Mouse (Mus musculus) E14TG2a.4 (cell line): ENCODE results near the gene Ankrd9.
A peak's percentile ranks its signal among the peaks of the same experiment; 100 is the strongest.

ENCODE experiments used
- H3K27me3 ChIP-seq: 2 replicates; pipeline ENCODE4 v1.6.1; 2014; ENCODE audit warnings: low read length, control low read depth; ENCODE audit not compliant: insufficient read depth
- H3K36me3 ChIP-seq: 2 replicates; pipeline ENCODE4 v1.6.1; 2014; ENCODE audit warnings: low read length, control low read depth; ENCODE audit not compliant: insufficient read depth
- H3K4me1 ChIP-seq: replicated peaks from 2 replicates; pipeline ENCODE4 v1.6.1; 2014; ENCODE audit warnings: low read depth, low read length, control low read depth
- H3K4me3 ChIP-seq: replicated peaks from 2 replicates; pipeline ENCODE4 v1.5.1; 2014; ENCODE audit warnings: mild to moderate bottlenecking, low read length
- H3K9me3 ChIP-seq: 2 replicates; pipeline ENCODE4 v1.6.1; 2014; ENCODE audit warnings: low read length, control low read depth
- CTCF ChIP-seq: conservative IDR thresholded peaks from 2 replicates; pipeline ENCODE4 v1.5.1; 2014; ENCODE audit warnings: low read length
- NANOG ChIP-seq: IDR thresholded peaks from 2 replicates; pipeline ENCODE4 v1.6.1; 2014; ENCODE audit warnings: borderline replicate concordance, low read length, mixed read lengths
- POU5F1 ChIP-seq: IDR thresholded peaks from 2 replicates; pipeline ENCODE4 v1.6.1; 2014; ENCODE audit warnings: low read length, borderline replicate concordance

The Ankrd9 gene

GRCm38 (mm10) chr12:111007134-111008103, 28.6 kb upstream of the Ankrd9 start:
- peak overlapping the region; percentile 57; the same call in 1 of the 2 replicates for H3K4me3 ChIP-seq
- H3K36me3 ChIP-seq, result no peaks in the 10 kb centered on the region
- peaks cover 58% of the 10 kb centered on the region for H3K4me1 ChIP-seq
- H3K27me3 ChIP-seq, result 0 out of 2 replicates have a peak, but pooled peaks cover 4% of the 10 kb centered on the region
- TF ChIP-seq POU5F1 (no peak), CTCF (no peak), NANOG (no peak)
- H3K9me3 ChIP-seq, result no peaks in the 10 kb centered on the region

GRCm38 (mm10) chr12:111006339-111006738, 27.5 kb upstream of the Ankrd9 start:
- Histone ChIP-seq H3K4me3 (no peak overlapping the region), H3K27me3 (0 out of 2 replicates have a peak, but pooled peaks cover 4% of the 10 kb centered on the region), H3K9me3 (no peaks in the 10 kb centered on the region), H3K36me3 (no peaks in the 10 kb centered on the region), H3K4me1 (peaks cover 61% of the 10 kb centered on the region)
- no peak for TF ChIP-seq NANOG

GRCm38 (mm10) chr12:111005803-111006202, 27.0 kb upstream of the Ankrd9 start:
- no peak overlapping the region for H3K4me3 ChIP-seq
- 0 out of 2 replicates have a peak, but pooled peaks cover 4% of the 10 kb centered on the region for H3K27me3 ChIP-seq
- H3K9me3 ChIP-seq, result no peaks in the 10 kb centered on the region
- no peaks in the 10 kb centered on the region for H3K36me3 ChIP-seq
- peaks cover 65% of the 10 kb centered on the region for H3K4me1 ChIP-seq
- TF ChIP-seq NANOG (no peak), CTCF (no peak), POU5F1 (no peak)

- no peaks in the 10 kb centered on the region for H3K36me3 ChIP-seq
- TF ChIP-seq CTCF (no peak), POU5F1 (no peak), NANOG (no peak)
- H3K4me3 ChIP-seq, result no peak overlapping the region
- H3K9me3 ChIP-seq, result no peaks in the 10 kb centered on the region
- no peaks in the 10 kb centered on the region for H3K27me3 ChIP-seq
- H3K4me1 ChIP-seq, result peaks cover 63% of the 10 kb centered on the region
Measured at GRCm38 (mm10) chr12:111004142-111004541, 25.3 kb upstream of the Ankrd9 start.

GRCm38 (mm10) chr12:111000956-111001355, 22.1 kb upstream of the Ankrd9 start:
- Histone ChIP-seq H3K27me3 (no peaks in the 10 kb centered on the region), H3K4me1 (peaks cover 32% of the 10 kb centered on the region), H3K36me3 (no peaks in the 10 kb centered on the region), H3K4me3 (no peak overlapping the region), H3K9me3 (peaks cover 12% of the 10 kb centered on the region)
- TF ChIP-seq CTCF (no peak), POU5F1 (no peak), NANOG (no peak)

- H3K4me3 ChIP-seq, result no peak overlapping the region
- H3K36me3 ChIP-seq, result no peaks in the 10 kb centered on the region
- H3K4me1 ChIP-seq, result peaks cover 23% of the 10 kb centered on the region
- no peak for TF ChIP-seq NANOG
- H3K27me3 ChIP-seq, result no peaks in the 10 kb centered on the region
- peaks cover 12% of the 10 kb centered on the region for H3K9me3 ChIP-seq
Measured at GRCm38 (mm10) chr12:110999820-111000219, 21.0 kb upstream of the Ankrd9 start.

GRCm38 (mm10) chr12:110998092-110998491, 19.3 kb upstream of the Ankrd9 start:
- peaks cover 12% of the 10 kb centered on the region for H3K9me3 ChIP-seq
- no peak overlapping the region for H3K4me3 ChIP-seq
- H3K4me1 ChIP-seq, result peaks cover 24% of the 10 kb centered on the region
- TF ChIP-seq POU5F1 (no peak), NANOG (no peak), CTCF (no peak)
- H3K27me3 ChIP-seq, result no peaks in the 10 kb centered on the region; the same call in 1 of the 2 replicates
- H3K36me3 ChIP-seq, result no peaks in the 10 kb centered on the region

- Histone ChIP-seq H3K4me3 (no peak overlapping the region), H3K36me3 (no peaks in the 10 kb centered on the region), H3K27me3 (no peaks in the 10 kb centered on the region; the same call in 1 of the 2 replicates), H3K9me3 (peaks cover 12% of the 10 kb centered on the region), H3K4me1 (peaks cover 41% of the 10 kb centered on the region)
- TF ChIP-seq NANOG (no peak), POU5F1 (no peak)
Measured at GRCm38 (mm10) chr12:110994666-110995065, 15.8 kb upstream of the Ankrd9 start.

- TF ChIP-seq CTCF (no peak), POU5F1 (no peak), NANOG (no peak)
- Histone ChIP-seq H3K9me3 (peaks cover 6% of the 10 kb centered on the region; the same call in 1 of the 2 replicates), H3K4me1 (peaks cover 42% of the 10 kb centered on the region), H3K4me3 (peak overlapping the region; percentile 80), H3K36me3 (no peaks in the 10 kb centered on the region), H3K27me3 (no peaks in the 10 kb centered on the region; the same call in 1 of the 2 replicates)
Measured at GRCm38 (mm10) chr12:110993226-110993625, 14.4 kb upstream of the Ankrd9 start.
